Mouse (Mus musculus) gastrocnemius, postnatal 25 days (tissue): ENCODE measurements at regions not wholly inside any gene's neighbourhood (a gene's known extent, or its start where the extent isn't known, plus 50 kb on each side); places are given as distances from the start of the nearest gene placed in this dataset.

Source experiments
- DNase-seq: peaks from one replicate; pipeline ENCODE4 v3.0.0; 2022

DNA sequence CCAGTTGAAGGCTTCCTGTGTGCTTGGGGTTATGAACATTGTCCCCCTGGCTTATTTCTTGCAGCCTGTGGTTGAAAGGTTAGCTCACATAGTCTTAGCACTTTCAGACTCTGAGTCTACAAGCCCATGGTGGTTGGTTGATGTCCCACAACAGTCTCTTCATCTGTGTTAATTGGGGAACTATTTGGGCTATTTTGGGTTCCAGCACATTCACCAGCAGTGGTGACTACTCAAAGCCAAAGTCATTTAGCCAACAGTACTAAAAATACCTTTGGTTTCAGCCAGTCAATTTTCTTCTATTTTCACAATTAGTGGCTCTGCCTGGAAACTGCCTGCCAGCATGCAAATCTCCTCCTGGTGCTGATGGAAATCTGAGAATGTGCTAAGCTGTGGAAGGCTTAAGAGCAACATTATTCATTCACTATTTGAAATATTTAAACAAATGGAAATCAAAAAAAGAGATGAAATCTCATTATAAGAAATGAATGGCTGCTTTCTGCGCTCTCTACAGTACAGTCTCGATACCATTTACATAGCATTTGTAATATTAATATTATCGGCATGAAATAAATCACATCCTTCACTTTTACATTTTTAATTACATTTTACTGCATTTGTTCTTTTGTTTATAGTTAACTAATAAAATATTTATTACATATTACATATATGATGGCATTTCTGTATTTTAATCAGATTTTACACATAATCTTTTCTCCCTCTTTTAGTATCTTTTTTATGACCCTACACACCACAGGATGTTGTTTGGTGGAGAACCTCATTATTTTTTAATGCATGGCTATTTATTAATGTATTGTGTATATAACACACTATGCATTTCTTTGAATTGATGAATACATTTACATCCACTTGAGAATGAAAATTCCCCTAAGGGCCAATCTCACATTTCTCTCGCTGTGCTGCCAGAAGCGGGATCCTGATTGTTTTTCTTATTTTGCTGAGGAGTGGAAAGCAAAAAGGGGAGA is 1023.5 kb downstream of the Car8 start:
- no peak for DNase-seq

- DNase-seq = no peak
These were observed 1031.9 kb downstream of the Car8 start for GRCm38 (mm10) chr4:7206987-7207386.

DNA sequence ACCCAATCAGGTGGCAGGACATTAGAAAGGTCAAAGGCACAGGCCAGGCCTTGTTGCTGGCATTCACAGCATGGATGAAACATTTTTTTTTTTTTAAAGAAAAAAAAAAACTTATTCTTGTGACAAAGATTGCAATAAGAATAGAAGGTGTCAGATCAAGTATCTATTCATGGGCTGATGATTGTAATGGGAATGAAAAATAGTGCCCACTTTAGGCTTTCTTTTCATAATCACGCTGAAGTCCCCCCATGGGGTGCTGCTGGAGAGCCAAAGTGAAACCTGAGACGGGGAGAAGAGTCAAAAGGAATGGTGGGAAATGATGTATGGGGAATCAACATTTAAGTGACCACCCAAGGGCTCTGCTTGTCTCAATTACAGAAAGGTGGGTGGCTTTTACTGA is 1037.0 kb downstream of the Car8 start:
- no peak for DNase-seq

DNA sequence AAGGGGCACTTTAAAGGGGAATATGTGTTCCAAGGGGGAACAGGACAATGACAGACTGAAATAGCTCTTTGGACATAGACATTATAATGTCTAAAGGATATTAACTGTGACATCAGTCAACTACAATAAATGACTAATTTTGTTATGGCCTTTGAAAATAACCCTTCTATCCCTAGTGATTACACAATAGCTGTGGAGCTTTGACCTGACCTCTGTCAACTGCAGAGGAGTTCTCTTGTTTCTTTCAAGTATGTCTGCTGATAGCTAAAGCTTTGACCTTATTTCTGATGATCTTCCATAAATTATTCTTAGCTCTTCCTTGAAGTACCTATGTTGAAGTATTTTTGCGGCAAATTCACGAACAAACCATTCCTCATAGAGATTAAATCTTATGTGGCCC is 1038.9 kb downstream of the Car8 start:
- DNase-seq = no peak

DNA sequence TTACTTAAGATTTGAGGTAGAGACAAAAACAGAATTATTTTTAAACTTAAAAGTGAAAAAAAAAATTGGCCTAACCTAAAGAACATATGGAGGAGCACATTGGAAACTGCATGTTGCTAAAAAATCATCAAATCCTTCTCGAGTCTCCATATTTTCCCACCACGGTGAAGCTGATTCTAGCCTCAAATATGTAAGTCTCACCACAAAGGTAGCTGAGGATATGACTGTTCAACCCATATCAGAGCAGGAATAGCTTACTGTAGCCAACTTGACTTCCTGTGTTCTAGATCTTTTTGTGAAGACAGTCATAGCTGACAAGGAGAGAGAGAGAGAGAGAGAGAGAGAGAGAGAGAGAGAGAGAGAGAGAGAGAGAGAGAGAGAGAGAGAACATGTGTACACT is 1039.8 kb downstream of the Car8 start:
- no peak for DNase-seq

DNA sequence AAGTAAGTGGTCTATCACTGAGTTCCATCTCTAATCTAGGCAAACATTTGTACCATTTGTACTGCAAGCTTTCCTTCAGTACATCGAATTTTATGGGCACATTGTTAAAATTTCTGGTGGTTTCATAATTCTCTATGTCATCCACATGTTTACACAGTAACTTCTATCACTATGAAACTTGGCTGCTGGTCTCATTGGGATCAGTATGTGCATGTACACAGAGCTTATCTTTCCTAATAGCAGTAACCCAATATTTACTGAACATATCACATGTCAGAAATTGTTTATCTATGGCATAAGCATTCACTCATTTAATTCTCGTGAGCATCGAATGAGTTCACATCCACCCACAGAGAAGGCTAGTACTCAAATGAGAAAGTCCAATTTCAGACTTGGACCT is 1042.3 kb downstream of the Car8 start:
- no peak for DNase-seq

DNA sequence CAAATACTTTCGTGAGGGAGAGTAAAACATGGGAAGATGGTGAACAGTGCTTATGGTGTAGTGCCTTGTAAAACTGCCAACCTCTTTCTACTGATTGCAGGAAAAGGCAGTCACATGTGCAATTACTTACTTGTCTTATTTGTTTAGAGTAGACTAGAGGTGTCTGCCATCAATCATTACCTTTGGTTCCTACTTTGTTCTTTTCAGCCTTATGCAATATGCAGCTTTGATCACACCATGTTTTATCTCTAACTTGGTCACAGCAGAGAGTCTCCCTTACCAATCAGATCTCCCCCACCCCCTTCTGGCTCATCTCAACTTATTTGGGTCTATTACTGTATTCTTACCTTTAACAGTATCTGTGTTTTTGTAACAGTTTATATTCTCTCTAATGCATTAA is 1043.2 kb downstream of the Car8 start:
- DNase-seq = no peak

DNA sequence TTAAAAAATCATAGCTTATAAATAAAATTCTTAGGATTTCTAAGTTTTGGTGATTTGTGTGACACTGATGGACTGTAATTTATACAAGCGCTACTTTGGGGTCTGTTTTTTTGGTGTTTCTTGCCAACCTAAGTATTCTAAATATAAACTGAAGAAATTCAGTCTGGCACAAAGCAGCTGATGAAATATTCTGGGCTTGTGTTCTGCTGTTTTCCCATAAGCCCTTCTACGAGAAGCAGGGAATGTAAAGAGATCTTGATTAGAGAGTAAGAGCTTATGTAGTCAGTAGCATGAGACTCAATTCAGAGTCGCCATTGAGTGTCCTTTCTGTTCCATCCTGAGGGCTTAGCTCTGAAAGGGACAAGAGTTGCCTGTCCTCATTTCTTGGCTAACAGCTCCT is 1046.9 kb downstream of the Car8 start:
- no peak for DNase-seq

- DNase-seq = no peak
These were observed 1047.6 kb downstream of the Car8 start for GRCm38 (mm10) chr4:7191228-7191627.

GRCm38 (mm10) chr4:7175030-7175429 is 1063.8 kb downstream of the Car8 start:
- DNase-seq = no peak

GRCm38 (mm10) chr4:7172528-7173306 is 1066.1 kb downstream of the Car8 start:
- DNase-seq = no peak

- DNase-seq = no peak
These were observed 1067.0 kb downstream of the Car8 start for GRCm38 (mm10) chr4:7171637-7172417.

GRCm38 (mm10) chr4:7161411-7161810 is 1077.4 kb downstream of the Car8 start:
- no peak for DNase-seq

DNA sequence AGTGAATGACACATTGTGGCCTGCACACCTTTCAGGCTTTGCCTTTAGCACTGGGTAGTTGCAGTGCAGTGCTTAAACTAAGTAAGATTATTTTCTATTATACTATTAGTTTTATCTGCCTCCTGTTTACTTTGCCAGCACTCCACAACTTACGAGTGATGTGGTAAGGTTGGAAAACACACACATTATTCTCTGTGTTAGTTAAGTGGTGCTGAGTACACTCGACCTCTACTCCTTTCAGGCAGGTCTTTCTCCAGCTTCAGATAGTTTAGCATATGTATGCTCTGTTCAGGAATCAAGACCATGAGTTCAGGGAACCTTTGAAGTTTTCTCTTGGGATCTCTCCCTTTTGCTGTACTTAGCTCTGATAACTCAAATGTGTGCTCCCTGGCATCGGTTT is 1081.0 kb downstream of the Car8 start:
- no peak for DNase-seq

- no peak for DNase-seq
These were observed 1084.6 kb downstream of the Car8 start for GRCm38 (mm10) chr4:7154256-7154655.

DNA sequence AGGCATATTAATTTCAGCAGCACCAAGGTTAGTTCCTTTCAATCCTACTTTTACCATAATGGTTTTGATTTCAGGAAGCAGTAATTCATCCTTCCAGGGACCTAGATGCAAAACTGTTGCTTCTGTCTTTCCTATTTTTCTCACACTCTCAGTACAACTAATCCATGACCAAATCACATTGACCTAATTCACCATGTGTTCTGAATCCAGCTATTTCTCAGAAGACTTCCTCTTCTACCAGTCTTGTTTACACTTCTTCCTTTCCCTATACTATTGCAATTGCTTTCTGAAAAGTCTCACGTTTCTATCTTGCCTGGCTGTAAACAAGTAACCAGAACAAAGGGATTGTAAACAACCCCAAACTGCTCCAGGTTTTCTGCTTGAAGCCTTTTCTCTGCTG is 1085.0 kb downstream of the Car8 start:
- no peak for DNase-seq

DNA sequence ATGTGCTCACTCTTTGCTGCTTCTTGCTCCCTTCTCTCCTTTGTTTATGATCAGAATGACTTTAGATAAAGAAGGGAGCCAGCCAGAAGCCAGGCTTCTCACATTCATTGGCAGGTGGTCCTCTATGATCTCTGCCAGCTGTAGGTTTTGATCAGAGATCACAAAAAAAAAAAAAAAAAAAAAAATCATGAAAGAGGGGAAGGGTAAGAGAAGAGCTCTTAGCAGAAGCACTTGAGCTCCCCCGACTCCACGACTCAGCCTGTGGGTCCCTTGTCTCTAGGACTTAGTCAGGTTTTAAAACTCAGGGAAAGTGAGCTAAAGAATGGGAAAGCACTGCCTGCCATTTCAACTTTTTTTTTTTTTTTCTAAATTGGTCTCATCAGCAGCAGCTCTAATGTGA is 1093.1 kb downstream of the Car8 start:
- no peak for DNase-seq

GRCm38 (mm10) chr4:7144215-7144614 is 1094.6 kb downstream of the Car8 start:
- no peak for DNase-seq

DNA sequence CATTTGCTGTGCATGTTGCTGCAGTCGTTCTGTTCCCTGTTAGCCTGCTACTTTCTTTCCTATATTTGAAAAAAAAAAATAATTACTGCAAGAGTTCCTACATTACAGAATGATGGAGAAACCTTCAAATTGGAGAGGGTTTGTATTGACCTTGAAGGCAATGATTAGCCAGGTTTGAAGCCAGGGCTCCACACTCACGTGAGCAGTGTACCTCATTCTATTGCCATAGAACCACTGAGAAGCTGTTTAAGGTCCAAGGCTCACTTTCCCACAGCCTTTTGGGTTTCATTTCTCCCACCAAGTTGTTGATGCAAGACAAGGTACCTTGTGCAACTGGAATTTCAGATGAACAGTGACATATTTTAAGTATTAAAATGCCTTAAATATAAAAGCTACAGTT is 1095.2 kb downstream of the Car8 start:
- DNase-seq = no peak

DNA sequence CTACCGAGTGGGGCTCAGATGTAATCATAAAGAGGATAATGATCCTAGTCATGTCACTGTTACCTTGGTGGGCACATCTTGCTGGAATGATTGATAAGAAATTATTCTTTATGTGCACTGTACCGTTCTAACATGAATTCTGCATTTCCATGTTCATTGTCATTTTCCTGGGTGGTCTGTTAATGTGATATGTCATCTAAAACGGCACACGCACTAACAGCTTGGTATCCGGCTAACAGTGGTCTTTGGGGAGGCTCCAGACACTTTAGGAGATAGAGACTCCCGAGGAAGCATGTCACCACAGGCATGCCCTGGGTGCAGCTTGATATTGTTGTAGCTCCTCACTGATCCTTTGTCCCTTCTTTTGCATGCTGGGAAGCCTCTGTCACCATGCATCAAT is 1096.1 kb downstream of the Car8 start:
- DNase-seq = no peak

DNA sequence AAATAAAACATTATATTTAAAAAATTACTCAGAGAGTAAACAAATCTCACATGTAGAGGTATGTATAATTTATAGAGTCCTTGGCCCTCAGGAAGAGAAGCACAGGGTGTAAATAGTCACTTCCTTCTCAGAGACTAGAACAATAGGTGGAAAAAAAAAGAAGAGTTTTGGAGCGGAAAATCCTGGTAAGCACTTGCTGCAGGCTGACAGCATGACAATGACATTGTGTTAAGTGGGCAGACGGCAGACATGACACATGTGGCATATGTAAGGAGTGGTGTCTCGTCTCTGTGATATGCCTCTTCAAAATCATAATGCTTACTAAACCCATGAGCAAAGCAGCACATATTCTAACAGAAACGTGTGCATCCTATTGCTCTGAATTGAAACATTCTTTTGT is 1126.7 kb downstream of the Car8 start:
- no peak for DNase-seq

GRCm38 (mm10) chr4:7092957-7093356 is 1145.9 kb downstream of the Car8 start:
- no peak for DNase-seq
